Mouse (Mus musculus) T-cell, adult 2 months (primary cell): Measurements from ENCODE around the gene Plcg2.

ENCODE experiments used
- DNase-seq: peaks from one replicate; pipeline ENCODE4 v3.0.0; 2022; ENCODE audit warnings: low spot score

Gene Plcg2

GRCm38 (mm10) chr8:117637462-117637861, 139.4 kb downstream of the Plcg2 start:
- DNase-seq, result no peak

- no peak for DNase-seq
Measured at GRCm38 (mm10) chr8:117639631-117640030, 141.5 kb downstream of the Plcg2 start.

- DNase-seq, result no peak
Measured at GRCm38 (mm10) chr8:117645486-117645885, 147.4 kb downstream of the Plcg2 start.

- DNase-seq, result no peak
Measured at GRCm38 (mm10) chr8:117646020-117646419, 147.9 kb downstream of the Plcg2 start.

GRCm38 (mm10) chr8:117646440-117646839, 148.3 kb downstream of the Plcg2 start:
- DNase-seq, result no peak

GRCm38 (mm10) chr8:117652318-117652717, 154.2 kb downstream of the Plcg2 start:
- DNase-seq, result no peak

- no peak for DNase-seq
Measured at GRCm38 (mm10) chr8:117658990-117659389, 160.9 kb downstream of the Plcg2 start.

GRCm38 (mm10) chr8:117660358-117661031, 162.4 kb downstream of the Plcg2 start:
- no peak for DNase-seq

- no peak for DNase-seq
Measured at GRCm38 (mm10) chr8:117667349-117668124, 169.4 kb downstream of the Plcg2 start.

- no peak for DNase-seq
Measured at GRCm38 (mm10) chr8:117670461-117670860, 172.4 kb downstream of the Plcg2 start.

GRCm38 (mm10) chr8:117672558-117672957, 174.5 kb downstream of the Plcg2 start:
- no peak for DNase-seq

GRCm38 (mm10) chr8:117673430-117673830, 175.3 kb downstream of the Plcg2 start, which contains the start of gene Sdr42e1:
Sdr42e1 (minus strand) TSS chr8:117673689.
- peak; percentile 68 for DNase-seq

- no peak for DNase-seq
Measured at GRCm38 (mm10) chr8:117675171-117675570, 177.1 kb downstream of the Plcg2 start.

- DNase-seq, result no peak
Measured at GRCm38 (mm10) chr8:117676460-117676859, 178.4 kb downstream of the Plcg2 start.

GRCm38 (mm10) chr8:117677011-117677410, 178.9 kb downstream of the Plcg2 start:
- no peak for DNase-seq

- no peak for DNase-seq
Measured at GRCm38 (mm10) chr8:117678650-117679049, 180.6 kb downstream of the Plcg2 start.

GRCm38 (mm10) chr8:117683925-117684472, 185.9 kb downstream of the Plcg2 start:
- DNase-seq, result no peak

- no peak for DNase-seq
Measured at GRCm38 (mm10) chr8:117684504-117684903, 186.4 kb downstream of the Plcg2 start.
